Mouse (Mus musculus): Measurements from ENCODE around the gene Ncapd3. TPM values are rescaled to one million over a fixed set of nuclear protein-coding genes. Genes with fewer than 3 reads are reported as not detected.

Ncapd3 gene
- polyA plus RNA-seq, 1 experiment from 2014 or later, result 38.1 TPM

DNA sequence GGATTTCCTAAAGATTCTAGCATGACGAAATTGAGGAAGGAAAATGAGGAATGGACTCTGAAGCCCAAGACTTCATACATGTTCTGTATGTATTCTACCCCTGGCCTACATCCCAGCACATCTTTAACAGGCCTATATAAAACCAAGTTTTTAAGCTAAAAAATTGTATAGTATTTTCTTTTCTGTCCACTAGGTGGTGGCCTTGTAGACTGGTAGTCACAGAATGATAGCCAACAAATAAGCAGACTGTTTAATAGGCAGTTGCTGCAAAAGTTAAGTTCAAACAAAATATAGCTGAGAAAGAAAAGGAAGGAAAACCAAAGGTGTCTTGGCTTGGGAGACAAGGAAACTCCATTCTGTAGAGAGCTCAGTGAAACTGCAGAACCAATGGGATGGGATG is 44.7 kb downstream of the Ncapd3 start:
- Histone ChIP-seq H3K36me3 (replicated peaks) (peaks cover 96% of the 10 kb centered on the region), H3K4me3 (no peak overlapping the region), H3K9me3 (no peaks in the 10 kb centered on the region), H3K27me3 (replicated peaks; ENCODE audit: low read depth, poor library complexity, severe bottlenecking) (no peaks in the 10 kb centered on the region), H3K27ac (replicated peaks) (no peak overlapping the region), H3K4me1 (no peaks in the 10 kb centered on the region)
- 85% methylated on average over 1 of the region's 1 CpGs for WGBS
- no peak for DNase-seq (ENCODE audit: low spot score)

DNA sequence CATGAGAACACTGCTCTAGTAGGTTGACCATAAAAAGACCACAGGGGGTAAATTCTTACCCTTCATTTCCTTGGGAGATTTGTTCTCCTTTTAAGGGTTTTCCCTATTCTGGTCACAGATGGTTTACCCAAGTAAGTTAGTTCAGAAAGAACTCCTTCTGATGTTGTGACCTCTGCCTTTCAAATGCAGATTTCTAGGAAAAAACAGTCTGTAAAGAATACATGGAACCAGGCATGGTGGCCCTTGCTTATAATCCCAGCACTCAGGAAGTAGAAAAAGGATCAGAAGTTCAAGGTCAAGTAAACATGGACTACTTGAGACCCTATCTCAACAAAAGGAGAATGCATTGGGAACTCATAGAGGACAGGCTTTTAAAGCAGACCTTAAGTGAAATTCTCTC is 45.8 kb downstream of the Ncapd3 start:
- no peaks in the 10 kb centered on the region for H3K4me1 ChIP-seq
- H3K27ac ChIP-seq (replicated peaks), result no peak overlapping the region
- H3K27me3 ChIP-seq (replicated peaks; ENCODE audit: low read depth, poor library complexity, severe bottlenecking), result no peaks in the 10 kb centered on the region
- no peaks in the 10 kb centered on the region for H3K9me3 ChIP-seq
- no peak for DNase-seq (ENCODE audit: low spot score)
- H3K4me3 ChIP-seq, result no peak overlapping the region
- peaks cover 95% of the 10 kb centered on the region for H3K36me3 ChIP-seq (replicated peaks)

DNA sequence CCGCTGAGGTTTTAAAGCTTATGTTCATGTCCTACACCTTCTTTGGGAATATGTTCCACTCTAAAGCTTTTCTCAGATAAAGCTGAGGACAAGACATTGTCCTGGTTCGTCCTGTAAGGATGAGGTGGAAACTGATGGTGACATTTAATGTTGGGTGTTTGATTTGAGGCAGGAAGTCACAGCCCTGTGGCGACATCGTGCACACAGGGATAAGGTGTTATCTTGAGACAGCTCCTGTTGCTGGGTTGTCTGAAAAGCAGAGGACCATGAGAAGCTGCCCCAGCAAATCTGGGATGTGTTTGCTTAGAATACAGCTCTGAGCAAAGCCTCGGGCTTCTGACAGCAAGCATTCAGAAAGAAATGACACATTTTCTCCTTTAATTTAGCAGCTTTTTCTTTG is 56.3 kb downstream of the Ncapd3 start:
- DNase-seq (ENCODE audit: low spot score), result no peak
- Histone ChIP-seq H3K27me3 (replicated peaks; ENCODE audit: low read depth, poor library complexity, severe bottlenecking) (no peaks in the 10 kb centered on the region), H3K4me3 (no peak overlapping the region), H3K36me3 (replicated peaks) (peaks cover 100% of the 10 kb centered on the region), H3K9me3 (no peaks in the 10 kb centered on the region), H3K4me1 (no peaks in the 10 kb centered on the region), H3K27ac (replicated peaks) (no peak overlapping the region)
- WGBS, result 90% methylated on average over 5 of the region's 5 CpGs

DNA sequence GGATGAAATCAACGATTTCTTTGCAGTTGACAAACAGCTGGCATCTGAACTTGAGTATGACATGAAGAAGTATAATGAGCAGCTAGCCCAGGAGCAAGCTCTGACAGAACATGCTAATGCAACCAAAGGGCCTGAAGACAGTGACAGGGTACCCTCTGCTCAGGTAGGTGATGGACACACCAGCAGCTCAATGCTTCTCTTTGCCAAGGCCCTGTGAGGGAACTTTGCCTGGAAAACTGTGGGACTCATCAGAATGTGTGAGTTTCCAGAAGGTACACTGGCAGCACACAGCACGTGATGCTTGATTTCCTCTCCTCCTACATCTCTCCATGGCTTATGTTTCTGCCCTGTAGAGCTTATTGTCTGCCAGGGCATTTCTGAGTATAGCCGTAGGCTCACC is 57.4 kb downstream of the Ncapd3 start:
- Histone ChIP-seq H3K27ac (replicated peaks) (no peak overlapping the region), H3K27me3 (replicated peaks; ENCODE audit: low read depth, poor library complexity, severe bottlenecking) (no peaks in the 10 kb centered on the region), H3K4me3 (no peak overlapping the region), H3K36me3 (replicated peaks) (peaks cover 100% of the 10 kb centered on the region), H3K9me3 (no peaks in the 10 kb centered on the region), H3K4me1 (no peaks in the 10 kb centered on the region)
- 89% methylated on average over 3 of the region's 3 CpGs for WGBS
- DNase-seq (ENCODE audit: low spot score), result no peak

DNA sequence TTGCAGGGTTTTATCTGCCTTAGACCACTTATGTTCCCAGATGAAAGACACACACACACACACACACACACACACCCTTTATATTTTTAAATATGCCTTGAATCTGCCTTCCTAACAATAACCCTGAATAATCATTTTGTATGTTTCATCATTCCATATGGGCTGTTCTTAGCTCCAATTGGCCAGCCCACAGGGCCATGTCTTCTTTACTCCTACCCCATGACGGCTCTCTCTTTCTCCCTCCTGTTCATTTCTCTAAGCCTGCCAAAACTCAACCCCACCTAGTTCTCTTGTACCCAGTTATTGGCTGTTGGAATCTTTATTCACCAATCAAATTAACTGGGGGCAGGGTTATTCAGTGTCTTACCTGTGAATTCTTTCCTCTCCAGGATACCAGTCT is 60.2 kb downstream of the Ncapd3 start:
- peaks cover 99% of the 10 kb centered on the region for H3K36me3 ChIP-seq (replicated peaks)
- no peaks in the 10 kb centered on the region for H3K4me1 ChIP-seq
- no peak overlapping the region for H3K27ac ChIP-seq (replicated peaks)
- H3K9me3 ChIP-seq, result no peaks in the 10 kb centered on the region
- no peaks in the 10 kb centered on the region for H3K27me3 ChIP-seq (replicated peaks; ENCODE audit: low read depth, poor library complexity, severe bottlenecking)
- DNase-seq (ENCODE audit: low spot score), result no peak
- WGBS, result 94% methylated on average over 1 of the region's 1 CpGs
- H3K4me3 ChIP-seq, result no peak overlapping the region

DNA sequence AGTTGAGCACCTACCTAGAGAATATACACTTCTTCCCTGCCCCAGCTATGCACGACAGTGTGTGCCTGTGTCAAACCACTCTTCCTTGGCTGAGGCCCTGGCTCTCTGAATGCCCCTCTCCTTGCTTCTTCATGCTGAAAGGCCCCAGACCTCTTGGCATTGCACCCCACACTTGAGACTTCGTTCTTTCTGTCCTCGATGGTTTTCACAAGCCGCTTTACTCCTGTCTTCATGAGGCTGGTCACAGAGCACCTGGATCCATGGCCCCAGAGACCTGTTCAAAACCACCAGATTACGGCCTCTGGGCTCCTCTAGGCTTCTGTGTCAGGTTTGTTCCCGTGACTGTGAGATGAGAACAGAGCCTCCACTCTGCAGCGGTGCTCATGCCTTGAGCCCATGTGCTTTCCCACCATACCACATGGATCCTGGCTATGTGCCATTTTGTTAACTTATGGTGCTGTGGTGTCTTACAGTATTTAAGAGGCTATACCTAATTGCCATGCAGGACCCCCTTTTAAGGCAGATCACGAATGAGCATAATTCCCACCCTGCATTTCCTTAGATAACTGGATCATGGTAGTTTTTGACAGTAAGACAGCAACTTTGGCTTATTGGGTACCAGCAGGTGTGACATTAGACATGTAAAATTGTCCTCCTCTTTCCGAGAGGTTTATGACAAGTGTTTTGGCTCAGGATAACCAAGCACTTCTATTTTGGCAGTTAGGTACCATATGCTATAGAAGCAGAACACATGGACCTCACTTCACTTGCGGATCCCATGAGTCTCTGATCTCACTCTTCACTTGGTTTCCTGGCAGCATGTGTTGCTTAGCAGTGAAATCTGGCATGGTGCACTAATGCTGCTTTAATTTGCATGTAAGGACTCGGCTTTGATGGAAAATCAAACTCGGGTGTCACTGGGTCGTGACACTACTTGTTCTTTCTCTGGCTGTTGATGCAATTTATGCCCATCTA is 61.1 kb downstream of the Ncapd3 start:
- H3K27me3 ChIP-seq (replicated peaks; ENCODE audit: low read depth, poor library complexity, severe bottlenecking), result no peaks in the 10 kb centered on the region
- 93% methylated on average over 13 of the region's 13 CpGs for WGBS
- H3K4me3 ChIP-seq, result no peak overlapping the region
- H3K4me1 ChIP-seq, result no peaks in the 10 kb centered on the region
- H3K9me3 ChIP-seq, result no peaks in the 10 kb centered on the region
- peaks cover 99% of the 10 kb centered on the region for H3K36me3 ChIP-seq (replicated peaks)
- no peak overlapping the region for H3K27ac ChIP-seq (replicated peaks)
- DNase-seq (ENCODE audit: low spot score), result no peak

DNA sequence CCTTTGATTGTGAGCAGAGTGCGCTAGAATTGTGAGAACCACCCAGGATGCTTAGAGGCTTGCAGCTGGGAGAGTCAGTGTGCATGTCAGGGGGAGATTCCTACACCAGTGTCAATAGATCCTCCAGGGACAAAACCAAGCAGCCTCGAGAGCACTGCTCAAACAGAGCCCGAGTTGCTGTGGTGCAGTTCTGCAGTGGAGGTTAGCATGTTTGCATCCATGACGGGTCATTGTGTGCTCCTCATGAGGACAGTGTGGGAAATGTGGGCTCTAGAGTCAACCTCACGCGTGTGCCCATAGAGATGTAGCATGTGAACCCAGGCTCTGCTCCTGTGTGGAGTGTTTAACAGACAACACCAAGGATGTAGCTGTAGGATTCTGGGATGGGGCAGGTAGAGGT is 62.9 kb downstream of the Ncapd3 start:
- Histone ChIP-seq H3K9me3 (no peaks in the 10 kb centered on the region), H3K4me1 (peaks cover 3% of the 10 kb centered on the region; the same call in 1 of the 2 replicates), H3K4me3 (no peak overlapping the region), H3K27ac (replicated peaks) (no peak overlapping the region), H3K36me3 (replicated peaks) (peaks cover 99% of the 10 kb centered on the region), H3K27me3 (replicated peaks; ENCODE audit: low read depth, poor library complexity, severe bottlenecking) (no peaks in the 10 kb centered on the region)
- no peak for DNase-seq (ENCODE audit: low spot score)
- WGBS, result 90% methylated on average over 6 of the region's 6 CpGs

DNA sequence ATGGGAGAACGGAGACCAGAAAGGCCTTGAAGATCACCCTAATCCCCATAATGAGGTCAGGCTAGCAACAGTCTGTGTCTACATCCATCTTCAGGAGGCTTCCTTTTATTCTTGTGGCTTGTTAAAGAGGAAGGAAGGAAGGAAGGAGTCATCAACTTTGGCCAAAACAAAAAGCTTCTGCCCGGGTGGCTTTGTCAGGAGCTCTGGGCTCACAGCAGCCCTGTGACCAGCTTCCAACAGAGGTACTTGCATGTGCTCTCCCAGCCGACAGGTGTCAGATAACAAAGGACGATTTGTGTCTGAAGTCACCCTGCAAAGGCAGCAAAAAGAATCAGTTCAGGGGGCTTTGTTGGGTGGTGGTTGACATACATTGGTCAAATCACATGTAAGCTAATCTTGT is 68.1 kb downstream of the Ncapd3 start:
- no peak overlapping the region for H3K27ac ChIP-seq (replicated peaks)
- no peak for DNase-seq (ENCODE audit: low spot score)
- no peaks in the 10 kb centered on the region for H3K9me3 ChIP-seq
- H3K4me1 ChIP-seq, result peaks cover 5% of the 10 kb centered on the region; the same call in 1 of the 2 replicates
- peaks cover 98% of the 10 kb centered on the region for H3K36me3 ChIP-seq (replicated peaks)
- no peak overlapping the region for H3K4me3 ChIP-seq
- 37% methylated on average over 4 of the region's 4 CpGs for WGBS
- H3K27me3 ChIP-seq (replicated peaks; ENCODE audit: low read depth, poor library complexity, severe bottlenecking), result no peaks in the 10 kb centered on the region

DNA sequence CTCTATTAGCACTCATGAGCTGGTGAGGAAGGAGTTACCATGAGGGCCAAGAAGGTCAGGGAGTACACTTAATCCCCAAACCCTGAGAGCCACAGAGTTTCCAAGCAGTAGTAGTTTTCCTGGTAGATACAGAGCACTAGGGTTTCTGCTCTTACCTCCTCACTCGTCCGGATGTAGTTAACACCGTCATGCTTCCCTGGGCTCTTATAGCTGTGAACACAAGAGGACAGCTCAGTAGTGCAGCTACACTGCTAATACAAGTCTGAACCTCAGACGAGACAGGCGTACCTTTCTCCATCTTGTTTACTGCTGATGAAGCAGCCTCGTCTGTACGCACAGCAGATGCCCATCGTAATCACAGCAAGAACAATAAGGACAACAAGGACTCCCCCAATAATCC is 68.6 kb downstream of the Ncapd3 start:
- peaks cover 5% of the 10 kb centered on the region; the same call in 1 of the 2 replicates for H3K4me1 ChIP-seq
- H3K27me3 ChIP-seq (replicated peaks; ENCODE audit: low read depth, poor library complexity, severe bottlenecking), result no peaks in the 10 kb centered on the region
- 83% methylated on average over 8 of the region's 8 CpGs for WGBS
- DNase-seq (ENCODE audit: low spot score), result no peak
- peaks cover 98% of the 10 kb centered on the region for H3K36me3 ChIP-seq (replicated peaks)
- no peak overlapping the region for H3K27ac ChIP-seq (replicated peaks)
- H3K9me3 ChIP-seq, result no peaks in the 10 kb centered on the region
- H3K4me3 ChIP-seq, result no peak overlapping the region

DNA sequence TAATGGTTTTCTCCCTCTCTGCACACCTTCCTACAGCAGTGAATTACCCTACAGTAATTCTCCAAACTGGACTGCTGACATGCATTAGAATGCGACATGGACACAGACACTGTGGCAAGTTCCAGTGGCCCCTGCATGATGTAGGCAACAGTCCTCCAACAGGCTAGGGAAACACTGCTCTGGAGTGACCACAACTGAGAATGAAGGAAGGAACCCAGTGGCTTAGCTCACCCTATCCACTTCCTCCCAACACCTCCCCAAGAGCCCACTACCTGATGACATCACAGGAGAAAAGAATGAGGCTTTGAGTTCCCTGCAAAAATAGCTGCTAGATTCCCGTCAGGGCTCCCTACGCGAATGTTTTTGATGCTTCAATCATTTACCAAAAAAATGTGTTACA is 69.5 kb downstream of the Ncapd3 start:
- Histone ChIP-seq H3K36me3 (replicated peaks) (peaks cover 98% of the 10 kb centered on the region), H3K27me3 (replicated peaks; ENCODE audit: low read depth, poor library complexity, severe bottlenecking) (no peaks in the 10 kb centered on the region)
- WGBS, result 88% methylated on average over 4 of the region's 4 CpGs

DNA sequence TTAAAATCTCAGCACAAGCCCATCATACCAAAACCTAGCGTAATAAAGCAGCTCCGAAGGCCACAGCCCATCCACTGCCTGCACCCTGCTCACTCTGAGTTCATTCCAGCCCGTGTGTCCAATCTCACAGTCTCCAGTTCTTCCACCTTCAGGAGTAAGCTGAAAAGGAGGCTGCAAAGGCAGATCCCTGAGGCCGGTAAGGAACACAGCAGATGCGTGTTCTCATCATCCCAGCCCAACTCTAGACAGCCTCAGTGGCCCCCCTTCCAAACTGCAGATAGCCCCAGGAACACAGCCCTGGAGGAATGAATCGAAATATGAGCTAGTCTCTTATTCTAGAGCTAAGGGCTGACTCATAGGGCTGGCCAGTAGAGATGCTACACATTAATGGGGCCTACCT is 71.5 kb downstream of the Ncapd3 start:
- WGBS, result 92% methylated on average over 6 of the region's 6 CpGs
- Histone ChIP-seq H3K27me3 (replicated peaks; ENCODE audit: low read depth, poor library complexity, severe bottlenecking) (no peaks in the 10 kb centered on the region), H3K4me1 (peaks cover 5% of the 10 kb centered on the region; the same call in 1 of the 2 replicates), H3K36me3 (replicated peaks) (peaks cover 94% of the 10 kb centered on the region), H3K4me3 (no peak overlapping the region), H3K27ac (replicated peaks) (no peak overlapping the region), H3K9me3 (no peaks in the 10 kb centered on the region)
- no peak for DNase-seq (ENCODE audit: low spot score)

More for the DNA sequence above, 69.5 kb downstream of the Ncapd3 start:
- Histone ChIP-seq H3K9me3 (no peaks in the 10 kb centered on the region), H3K4me1 (peaks cover 5% of the 10 kb centered on the region; the same call in 1 of the 2 replicates), H3K4me3 (no peak overlapping the region), H3K27ac (replicated peaks) (no peak overlapping the region)
- DNase-seq (ENCODE audit: low spot score), result no peak

DNA sequence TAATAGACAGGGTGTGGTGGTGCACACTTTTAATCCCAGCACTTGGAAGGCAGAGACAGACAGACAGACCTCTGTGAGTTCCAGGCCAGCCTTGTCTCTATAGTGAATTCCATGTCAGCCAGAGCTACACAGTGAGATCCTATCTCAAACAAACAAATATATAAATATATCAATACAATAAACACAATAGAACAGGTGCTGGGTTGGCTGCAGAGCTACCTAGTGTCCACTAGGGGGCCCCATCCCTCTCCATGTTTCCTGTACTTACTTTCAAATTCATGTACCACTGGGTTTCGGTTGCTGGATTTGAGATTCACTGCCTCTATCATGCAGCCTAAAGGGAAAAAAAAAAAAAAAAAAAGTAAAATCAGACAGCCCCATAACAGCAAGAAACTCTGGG is 76.1 kb downstream of the Ncapd3 start:
- Histone ChIP-seq H3K4me1 (peaks cover 5% of the 10 kb centered on the region; the same call in 1 of the 2 replicates), H3K36me3 (replicated peaks) (peaks cover 48% of the 10 kb centered on the region), H3K27me3 (replicated peaks; ENCODE audit: low read depth, poor library complexity, severe bottlenecking) (no peaks in the 10 kb centered on the region), H3K9me3 (no peaks in the 10 kb centered on the region), H3K4me3 (no peak overlapping the region), H3K27ac (replicated peaks) (no peak overlapping the region)
- DNase-seq (ENCODE audit: low spot score), result peak; percentile 46
- WGBS, result 83% methylated on average over 1 of the region's 1 CpGs

DNA sequence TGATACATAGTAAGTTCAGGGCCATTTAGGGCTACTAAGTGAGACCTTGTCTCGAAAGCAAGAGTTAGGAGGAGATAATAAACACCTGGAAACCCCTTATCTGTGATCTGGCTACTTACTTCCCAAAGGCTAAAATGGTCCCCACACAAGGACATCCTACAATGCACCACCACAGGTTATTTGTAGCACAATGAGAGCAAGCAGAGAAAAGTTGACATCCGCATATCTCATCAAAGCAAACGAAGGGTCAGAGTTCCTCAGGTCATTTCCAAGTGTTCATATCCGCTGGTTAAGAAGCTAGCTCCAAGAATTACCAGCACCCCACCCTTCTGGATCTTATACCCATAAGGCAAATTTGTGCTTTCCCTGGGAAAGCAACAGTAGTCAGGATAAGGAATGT is 78.5 kb downstream of the Ncapd3 start:
- Histone ChIP-seq H3K4me1 (peaks cover 5% of the 10 kb centered on the region; the same call in 1 of the 2 replicates), H3K36me3 (replicated peaks) (peaks cover 25% of the 10 kb centered on the region), H3K27me3 (replicated peaks; ENCODE audit: low read depth, poor library complexity, severe bottlenecking) (no peaks in the 10 kb centered on the region), H3K4me3 (no peak overlapping the region), H3K27ac (replicated peaks) (no peak overlapping the region), H3K9me3 (no peaks in the 10 kb centered on the region)
- DNase-seq (ENCODE audit: low spot score), result no peak
- 90% methylated on average over 4 of the region's 4 CpGs for WGBS

Data from embryonic facial prominence, embryonic 10.5 days (tissue).